Mouse (Mus musculus): ENCODE results near the gene Myo10.

GRCm38 (mm10) chr15:25754342-25754951 lies 132.1 kb downstream of the Myo10 start:
- TF ChIP-seq FLI1 (IDR thresholded peaks at IDR 0.05; ENCODE audit: low read length) (no peak), GATA1 (IDR thresholded peaks at IDR 0.05; ENCODE audit: borderline replicate concordance, low read length) (no peak)
